Mouse (Mus musculus): ENCODE measurements around the gene Dtx2.

The Dtx2 gene

DNA sequence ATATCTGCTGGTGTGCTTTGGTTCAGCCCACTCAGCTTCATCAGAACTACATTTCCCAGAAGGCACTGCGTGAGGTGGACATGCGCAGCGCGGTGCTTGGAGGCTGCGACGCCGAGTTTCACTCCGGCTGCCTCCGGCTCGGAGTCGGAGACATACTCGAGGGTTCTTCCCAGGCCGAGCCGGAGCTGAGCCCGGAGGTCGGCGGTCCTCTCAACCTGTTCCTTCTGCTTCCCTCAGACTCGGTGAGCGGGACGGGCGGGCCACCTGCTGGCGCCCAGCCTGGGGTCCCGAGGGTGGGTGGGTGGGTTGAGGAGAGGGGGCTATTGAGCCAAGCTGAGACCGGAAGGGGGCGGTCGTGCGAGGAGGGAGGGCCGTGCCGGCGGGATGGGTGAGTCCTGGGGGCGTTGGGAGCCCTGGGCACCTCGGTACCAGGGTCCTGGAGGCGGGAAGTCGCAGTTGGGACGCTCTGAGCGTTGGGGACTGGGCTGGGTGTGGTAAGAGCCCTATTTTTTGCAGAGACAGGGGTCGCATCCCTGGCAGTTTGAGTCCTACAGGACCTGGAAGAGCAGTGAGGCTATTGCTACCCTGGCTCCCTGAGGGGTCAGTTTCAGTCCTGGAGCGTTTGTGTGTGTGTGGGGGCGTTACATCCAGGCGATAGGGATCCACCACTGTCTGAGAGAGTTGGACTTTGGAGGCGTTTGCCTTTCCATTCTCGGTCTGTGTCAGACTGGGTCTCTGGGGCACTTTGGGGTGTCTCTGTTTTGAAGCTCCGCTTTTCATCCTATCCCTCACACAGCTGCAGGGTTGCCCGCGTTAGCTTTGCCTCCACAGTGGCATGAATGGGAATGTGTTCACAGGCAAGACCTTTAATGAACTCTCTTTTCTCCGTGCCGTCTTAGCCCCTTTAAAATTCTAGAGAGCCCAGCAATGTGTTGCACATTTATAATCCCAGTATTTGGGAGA lies at the start of gene Dtx2:
TSS of gene Dtx2 (plus strand) at position 76 of the 963 bp plus-strand sequence.
- DNase-seq (ENCODE audit: low read depth, low spot score): peak; percentile 92

DNA sequence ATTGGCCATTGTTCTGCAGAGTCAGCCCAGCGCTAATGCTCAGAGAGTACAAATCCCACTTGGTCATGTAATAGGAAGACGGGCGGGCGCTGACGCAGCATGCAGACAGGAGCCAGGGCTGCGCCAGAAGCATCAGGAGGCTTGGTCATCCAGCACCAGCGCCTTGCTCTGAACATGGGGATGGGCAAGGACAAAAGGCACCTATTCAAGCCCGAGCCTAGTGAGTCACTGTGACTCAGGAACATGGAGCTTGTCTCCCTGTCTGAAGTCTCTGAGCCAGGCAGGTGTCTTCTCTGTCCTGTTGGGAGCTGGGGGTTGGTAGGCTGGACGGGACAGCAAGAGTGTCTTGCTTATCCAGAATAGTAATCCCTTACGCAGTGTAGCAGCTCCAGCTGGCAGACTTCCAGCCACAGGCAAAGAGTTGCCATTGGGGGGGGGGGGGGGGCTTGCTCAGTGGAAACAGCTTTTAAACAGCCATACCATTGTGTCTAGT lies 48.6 kb upstream of the Dtx2 start:
- no peak for DNase-seq (ENCODE audit: low read depth, low spot score)

DNA sequence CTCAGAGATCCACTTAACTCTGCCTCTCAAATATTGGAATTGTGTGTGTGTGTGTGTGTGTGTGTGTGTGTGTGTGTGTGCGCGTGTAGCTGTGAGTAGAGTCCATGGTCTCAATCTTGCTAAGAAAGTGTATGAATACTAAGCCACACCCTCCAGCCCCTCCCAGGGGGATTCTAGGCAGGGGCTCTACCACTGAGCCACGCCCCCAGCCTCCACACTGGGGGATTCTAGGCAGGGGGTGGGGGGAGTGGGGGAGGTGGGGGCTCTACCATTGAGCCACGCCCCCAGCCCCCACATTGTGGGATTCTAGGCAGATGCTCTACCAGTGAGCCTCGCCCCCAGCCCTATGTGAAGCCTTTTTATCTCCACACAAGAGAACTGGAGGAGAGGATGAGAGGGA lies 48.0 kb upstream of the Dtx2 start:
- peak; percentile 84 for DNase-seq (ENCODE audit: low read depth, low spot score)

DNA sequence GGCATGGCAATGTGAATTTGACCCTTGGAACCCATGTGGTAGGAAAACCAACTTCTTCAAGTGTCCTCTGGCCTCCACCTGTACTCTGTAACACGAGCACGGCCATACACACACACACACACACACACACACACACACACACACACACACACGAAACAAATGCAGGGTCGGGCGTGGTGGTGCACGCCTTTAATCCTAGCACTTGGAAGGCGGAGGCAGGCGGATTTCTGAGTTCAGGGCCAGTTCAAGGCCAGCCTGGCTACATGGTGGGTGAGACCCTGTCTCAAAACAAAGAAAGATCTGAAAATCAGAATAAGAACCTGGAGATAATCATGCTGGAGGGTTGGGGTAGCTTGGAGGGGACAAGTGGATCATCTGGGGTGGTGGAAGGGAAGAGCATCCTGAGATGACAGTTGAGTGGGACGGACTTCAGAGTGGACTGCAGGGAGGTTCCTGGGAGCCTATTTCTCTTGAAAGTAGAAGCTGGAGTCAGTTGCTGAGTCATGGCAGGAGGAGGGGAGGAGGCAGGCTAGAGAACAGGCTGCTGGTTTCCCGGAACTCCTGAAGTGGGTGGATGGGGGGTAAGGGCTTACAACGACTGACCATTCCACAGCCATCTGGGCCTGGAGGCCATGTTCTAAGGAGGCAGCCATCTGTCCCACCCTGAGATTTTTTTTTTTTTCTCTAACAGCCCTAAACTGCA lies 43.7 kb upstream of the Dtx2 start:
- DNase-seq (ENCODE audit: low read depth, low spot score): peak; percentile 57

DNA sequence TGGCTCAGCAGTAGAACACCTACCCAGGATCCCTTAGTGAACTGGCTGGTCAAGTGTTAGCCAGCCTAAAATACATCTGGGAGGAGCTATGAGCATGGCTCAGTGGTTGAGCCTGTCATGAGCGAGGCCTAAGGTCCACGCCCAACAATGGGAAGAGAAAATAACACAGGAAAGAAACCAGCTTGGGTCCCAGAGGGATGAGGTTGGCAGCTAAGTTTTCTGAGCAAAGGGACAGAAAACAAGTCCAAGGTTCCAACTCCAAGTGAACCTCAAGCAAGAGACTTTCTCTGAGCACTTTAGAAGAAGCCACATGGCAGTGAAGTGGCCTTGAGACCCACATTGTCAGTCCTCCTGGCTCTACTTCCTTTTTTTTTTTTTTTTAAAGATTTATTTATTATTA lies 42.9 kb upstream of the Dtx2 start:
- no peak for DNase-seq (ENCODE audit: low read depth, low spot score)

DNA sequence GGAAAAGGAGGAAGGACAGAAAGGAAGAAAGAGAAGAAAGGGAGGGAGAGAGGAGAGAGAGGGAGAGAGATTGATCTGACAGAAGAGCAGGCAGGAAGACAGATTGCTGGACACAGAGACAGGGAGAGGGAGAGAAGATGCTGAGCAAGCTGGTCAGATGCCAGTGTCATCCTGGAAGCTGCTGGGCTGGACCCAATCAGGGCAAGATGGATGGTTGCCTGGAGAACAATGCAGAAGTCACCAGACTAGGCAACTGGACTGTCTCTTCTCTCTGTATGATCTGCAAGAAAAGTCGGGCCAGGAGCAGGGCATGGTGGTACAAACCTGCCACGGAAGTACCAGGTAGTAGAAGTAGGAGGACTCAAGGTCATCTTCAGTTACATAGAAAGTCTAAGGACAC lies 41.8 kb upstream of the Dtx2 start:
- DNase-seq (ENCODE audit: low read depth, low spot score): no peak

DNA sequence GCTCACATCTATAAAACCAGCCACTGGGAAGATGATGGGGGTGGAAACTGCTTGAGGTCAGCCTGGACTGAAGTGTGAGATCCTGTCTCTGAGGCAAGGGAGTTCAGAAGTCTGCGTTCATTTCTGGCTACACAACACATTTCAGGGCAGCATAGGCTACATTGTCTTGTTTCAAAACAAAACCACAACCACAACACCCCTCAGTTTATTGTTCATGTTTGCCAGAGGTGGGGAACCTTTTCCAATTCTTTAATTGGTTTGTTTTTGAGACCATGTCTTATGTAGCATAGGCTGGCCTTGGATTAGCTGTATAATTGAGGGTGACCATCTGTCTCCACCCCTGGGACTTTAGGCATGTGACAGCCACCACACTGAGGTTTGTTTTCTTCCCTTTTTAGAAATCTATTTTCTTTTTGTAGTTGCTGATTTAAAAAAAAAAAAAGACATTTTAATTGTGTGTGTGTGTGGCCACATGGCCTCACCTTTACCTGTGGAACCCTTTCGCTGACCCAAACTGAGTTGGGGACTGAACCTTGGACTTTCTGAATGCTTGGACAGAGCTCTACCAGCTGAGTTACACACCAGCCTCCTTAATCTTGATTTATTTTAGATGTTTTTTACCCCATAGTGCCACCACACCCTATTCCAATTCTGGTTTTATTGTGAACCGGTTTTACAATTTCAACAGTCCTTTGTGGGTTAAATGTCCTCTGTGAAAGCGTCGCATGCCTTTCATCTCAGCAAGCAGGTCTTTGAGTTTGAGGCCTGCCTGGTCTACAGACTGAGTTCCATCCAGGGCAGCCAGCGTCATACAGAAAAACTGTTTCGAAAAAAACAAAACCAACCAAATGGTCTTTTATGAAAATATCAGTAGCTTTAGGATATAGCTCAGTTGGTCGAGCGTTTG lies 38.0 kb upstream of the Dtx2 start:
- no peak for DNase-seq (ENCODE audit: low read depth, low spot score)

DNA sequence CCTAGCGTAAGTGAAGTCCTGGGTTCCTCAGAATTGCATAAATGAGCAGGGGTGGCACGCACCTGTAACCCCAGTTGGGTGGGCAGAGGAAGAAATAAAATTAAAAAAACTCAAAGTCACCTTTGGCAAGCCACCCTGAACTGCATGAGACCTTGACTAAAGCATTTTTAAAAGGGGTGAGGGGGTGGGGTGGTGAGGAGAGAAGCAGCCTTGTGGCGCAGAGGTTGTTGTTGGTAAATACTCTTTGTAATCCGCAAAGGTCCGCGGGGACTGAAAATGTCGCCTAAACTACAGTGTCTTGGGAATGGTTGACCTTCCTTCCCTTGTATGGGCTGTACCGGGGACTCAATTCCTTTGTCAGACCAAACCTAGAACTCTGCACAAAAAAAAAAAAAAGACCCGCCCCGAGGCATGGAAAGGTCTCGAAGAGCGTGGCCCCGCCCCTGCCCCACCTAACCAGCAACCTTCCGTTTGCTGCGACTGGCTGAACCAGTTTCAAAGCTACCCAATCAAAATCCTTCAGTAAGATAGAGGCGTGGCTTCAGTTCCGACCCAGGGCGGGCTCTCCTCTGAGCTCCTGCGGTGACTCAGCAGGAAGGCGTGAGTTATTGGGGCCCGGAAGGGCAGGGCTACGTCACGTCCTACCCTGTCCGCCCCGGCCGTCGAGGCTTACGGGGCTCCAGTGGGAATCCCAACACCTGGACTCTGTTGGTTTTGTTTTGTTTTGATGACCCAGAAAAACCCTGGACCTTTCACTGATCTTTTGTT lies 37.2 kb upstream of the Dtx2 start:
- DNase-seq (ENCODE audit: low read depth, low spot score): peak; percentile 100

DNA sequence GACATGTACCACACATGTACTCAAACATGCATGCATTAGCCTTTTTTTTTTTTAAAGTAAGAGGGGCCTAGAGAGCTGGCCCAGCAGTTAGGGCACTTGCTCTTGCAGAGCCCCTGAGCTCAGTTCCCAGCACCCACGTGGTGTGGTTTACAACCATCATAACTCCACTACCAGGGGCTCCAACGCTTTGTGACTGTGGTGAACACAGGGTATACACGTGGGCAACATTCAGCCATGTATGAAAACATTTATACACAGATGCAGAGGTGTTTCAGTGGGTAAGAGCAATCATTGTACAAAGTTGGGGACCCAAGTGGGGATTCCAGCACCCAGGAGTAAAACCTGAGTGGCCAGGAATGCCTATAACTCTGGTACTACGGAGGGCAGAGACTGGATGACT lies 36.2 kb upstream of the Dtx2 start:
- DNase-seq (ENCODE audit: low read depth, low spot score): no peak

DNA sequence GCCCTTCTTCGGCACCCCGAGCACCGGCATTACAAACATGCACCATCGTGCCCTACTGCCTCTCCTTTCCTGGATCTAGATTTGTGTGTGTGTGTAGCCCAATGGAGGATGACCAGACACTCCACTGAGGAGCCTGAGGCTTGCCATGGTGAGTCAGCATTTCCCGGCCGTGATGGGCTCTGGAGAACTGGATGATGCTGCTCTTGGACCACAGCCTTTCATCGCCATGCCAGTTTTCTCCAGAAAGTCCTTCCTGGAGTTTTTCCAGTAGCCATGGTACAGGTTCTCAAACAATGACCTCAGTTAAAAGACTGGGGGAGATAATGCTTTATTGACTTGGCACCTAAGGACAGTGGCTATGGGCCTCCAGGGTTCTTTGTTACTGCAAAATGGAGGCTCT lies 34.7 kb upstream of the Dtx2 start:
- DNase-seq (ENCODE audit: low read depth, low spot score): no peak

DNA sequence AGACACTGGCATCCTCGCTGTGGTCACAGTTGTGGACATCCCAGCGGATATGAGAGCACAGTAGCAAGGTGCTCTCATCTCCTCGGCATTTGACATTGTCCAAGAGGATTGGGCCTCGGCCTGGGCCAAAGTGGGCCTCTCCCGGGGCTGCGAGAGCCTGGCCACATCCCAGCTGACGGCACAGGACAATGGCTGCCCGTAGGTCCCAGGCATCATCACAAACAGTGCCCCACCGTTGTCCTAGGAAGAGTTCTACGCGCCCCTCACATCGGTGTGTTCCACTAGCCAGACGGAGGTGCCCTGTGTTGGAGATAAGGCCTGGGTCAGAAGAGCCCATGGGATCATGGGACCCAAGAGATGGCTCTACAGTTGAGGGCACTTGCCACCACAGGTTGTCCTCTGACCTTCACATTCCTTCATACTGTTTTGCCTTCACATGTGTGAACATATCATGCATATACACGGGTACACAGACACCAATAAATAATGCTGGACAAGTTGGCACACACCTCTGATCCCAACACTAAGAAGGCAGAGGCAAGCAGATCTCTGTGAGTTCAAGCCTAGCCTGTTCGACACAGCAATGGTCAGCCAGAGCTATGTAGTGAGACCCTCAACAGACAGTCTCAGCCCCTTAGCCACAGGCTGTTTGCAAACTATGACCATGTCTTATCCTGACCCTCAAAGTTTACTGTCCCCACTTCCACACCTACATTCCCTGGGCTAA lies 33.5 kb upstream of the Dtx2 start:
- no peak for DNase-seq (ENCODE audit: low read depth, low spot score)

DNA sequence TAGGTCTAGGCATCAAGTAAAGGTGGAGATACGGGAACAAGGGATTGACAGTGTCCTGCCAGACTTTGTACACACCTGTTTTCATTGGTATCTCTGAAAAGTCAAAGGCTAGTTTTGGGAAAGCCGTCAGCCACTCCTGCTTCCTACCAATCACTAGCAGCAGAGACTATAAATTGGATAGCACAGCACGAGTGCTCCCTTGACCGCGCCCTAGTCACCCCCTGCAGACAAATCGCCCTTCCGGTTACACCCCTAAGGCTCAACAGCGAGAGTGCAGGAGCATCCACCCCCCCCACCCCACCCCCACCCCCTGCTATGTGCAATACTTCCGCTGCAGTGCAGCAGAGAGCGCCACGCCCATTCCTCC lies 32.5 kb upstream of the Dtx2 start:
- no peak for DNase-seq (ENCODE audit: low read depth, low spot score)

DNA sequence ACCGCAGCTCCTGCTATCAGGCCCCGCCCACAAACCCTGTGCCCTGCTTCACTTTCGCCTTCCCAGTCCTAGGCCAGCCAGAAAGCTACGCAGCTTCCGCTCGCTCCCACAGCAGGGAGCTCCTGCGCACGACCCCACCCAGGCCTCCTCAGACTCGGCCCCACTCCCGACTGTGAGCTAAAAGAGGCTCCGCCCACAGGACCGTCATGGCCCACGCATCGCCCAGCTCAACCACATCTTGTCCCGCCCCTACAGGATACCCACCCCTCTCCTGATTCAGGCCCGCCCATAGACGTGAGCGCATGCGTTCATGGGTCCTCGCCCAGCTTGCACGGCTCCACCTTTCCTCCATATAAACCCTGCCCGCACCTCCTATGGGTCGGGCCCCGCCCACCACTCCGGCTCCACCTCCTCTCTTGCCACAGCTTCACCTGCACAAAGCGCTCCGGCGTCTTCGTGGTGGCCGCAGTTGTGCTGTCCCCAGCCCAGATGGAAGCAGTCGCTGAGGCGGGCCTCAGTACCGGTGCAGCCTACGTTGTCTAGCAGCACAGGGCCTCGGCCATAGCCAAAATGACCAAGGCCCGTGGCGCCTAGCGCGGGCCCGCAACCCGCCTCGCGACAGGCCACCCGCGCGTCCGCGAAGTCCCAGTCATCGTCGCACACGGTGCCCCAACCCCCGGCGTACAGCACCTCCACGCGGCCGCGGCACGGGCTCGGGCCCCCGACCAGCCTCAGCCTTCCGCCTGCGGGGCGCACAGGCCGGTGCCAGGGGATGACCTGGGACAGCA lies 31.9 kb upstream of the Dtx2 start:
- DNase-seq (ENCODE audit: low read depth, low spot score): peak; percentile 100

DNA sequence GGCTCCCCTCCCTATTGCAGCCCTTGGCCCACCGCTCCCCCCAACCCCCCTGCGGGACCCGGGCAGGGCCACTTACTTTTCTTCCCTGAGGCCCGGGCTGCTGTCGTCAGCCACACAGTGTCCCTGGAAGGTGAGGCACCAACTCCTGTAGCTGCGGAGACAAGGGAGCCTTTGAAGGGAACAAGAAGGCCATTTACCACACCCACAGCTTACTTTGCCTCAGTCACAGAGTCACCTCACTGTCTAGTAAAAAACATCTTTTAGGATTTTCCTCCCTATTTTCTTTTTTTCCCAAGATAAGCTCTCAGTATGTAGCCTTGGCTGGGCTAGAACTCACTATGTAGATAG lies 31.3 kb upstream of the Dtx2 start:
- DNase-seq (ENCODE audit: low read depth, low spot score): no peak

DNA sequence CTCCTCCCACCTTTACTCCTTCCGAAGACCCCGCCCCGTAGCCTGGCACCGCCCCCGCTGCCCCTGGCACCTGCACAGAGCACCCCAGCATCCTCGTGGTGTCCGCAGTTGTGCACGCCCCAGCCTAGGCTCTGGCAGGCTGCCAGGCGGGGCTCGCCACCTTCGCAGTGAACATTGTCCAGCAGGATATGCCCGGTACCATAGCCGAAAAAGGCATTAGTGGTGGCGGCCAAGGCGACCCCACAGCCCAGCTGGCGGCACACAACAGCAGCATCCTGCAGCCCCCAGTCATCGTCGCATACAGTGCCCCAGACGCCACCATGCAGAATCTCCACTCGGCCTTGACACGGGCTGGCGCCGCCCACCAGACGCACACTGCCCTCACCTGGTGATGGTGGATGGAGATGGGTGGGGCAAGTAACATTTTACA lies 29.1 kb upstream of the Dtx2 start:
- DNase-seq (ENCODE audit: low read depth, low spot score): peak; percentile 80

DNA sequence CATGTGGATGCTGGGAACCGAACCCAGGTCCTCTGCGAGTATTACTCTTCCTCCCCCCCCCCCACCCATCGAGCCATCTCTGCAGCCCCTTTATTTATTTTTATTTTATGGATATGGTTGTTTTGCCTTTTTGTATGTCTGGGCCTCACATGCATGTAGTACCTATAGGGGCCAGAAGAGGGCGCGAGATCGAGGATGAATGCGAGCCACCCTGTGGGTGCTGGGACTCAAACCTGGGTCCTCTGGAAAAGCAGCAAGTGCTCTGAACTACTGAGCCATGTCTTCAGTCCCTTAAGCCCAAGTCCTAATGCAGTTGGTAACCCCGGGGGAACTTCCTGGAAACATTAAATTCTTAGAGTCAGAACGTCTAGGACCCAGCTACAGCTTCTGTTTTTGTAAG lies 27.7 kb upstream of the Dtx2 start:
- DNase-seq (ENCODE audit: low read depth, low spot score): peak; percentile 71

DNA sequence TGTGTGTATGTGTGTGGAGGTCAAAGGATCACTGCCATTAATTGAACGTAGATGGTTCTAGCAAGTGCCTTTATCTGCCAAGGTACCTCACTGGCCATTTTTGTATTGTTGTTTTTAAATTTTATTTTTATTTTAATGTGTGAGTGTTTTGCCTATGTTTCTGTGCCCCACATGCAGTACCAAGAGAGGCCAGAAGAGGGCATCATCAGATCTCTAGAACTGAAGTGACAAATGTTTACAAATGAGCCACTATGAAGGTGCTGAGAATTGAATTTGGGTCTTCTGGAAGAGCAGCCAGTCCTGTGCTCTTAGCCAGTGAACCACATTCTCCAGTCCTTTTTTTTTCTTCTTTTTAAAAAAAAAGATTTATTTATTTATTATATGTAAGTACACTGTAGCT lies 25.8 kb upstream of the Dtx2 start:
- peak; percentile 71 for DNase-seq (ENCODE audit: low read depth, low spot score)

DNA sequence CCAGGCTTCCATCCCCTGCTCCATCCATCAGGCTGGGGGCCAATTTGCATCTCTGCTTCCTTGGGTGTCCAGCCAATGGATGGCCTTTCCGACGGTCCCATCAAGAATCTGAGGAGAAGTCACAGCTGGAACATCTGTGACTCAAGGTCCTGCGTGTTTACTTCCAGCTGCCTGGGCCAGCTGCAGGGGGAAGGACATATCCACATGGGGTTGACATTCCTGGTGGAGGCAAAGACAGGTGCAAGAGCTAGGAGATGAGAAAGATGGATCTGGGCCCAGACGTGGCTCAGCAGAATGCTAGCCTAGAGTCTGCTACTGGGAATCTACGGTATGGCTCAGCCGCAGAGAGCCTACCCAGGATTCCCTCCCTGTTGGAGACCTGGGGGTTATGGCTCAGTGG lies 24.4 kb upstream of the Dtx2 start:
- no peak for DNase-seq (ENCODE audit: low read depth, low spot score)

DNA sequence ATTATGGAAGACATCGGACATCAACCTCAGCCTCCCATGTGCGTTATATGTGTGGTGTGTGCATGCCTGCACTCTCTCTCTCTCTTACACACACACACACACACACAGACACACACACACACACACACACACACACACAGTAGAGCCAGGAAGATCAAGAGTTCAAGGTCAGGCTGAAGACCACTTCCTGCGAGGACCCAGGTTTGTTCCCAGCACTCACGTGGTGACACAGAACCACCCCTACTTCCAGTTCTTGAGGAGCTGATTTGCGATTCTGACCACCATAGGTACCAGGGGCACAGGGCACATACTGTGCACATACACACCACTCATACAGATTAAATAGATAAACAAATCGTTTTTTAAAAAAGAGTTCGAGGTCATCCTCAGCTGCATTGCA lies 22.7 kb upstream of the Dtx2 start:
- peak; percentile 59 for DNase-seq (ENCODE audit: low read depth, low spot score)

DNA sequence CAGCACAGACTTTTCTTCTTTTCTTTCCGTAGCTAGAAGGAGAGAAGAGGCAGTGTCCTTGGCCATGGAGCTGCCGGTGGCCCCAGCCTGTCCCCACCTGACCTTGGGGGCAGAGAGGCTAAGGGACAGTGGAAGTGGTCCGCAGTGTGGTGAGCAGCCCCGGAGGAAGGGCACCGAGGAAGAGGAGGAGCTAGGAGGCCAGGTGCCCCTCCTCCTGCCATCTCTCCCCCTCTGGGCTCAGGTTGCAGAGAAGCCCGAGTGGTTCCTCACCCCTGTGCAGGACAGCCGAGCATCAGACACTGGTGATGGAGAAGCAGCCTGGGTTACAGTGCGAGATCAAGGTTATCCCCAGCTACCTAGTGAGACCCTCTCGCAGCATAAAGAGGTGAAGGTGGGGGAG lies 20.2 kb upstream of the Dtx2 start, which contains the start of gene Ssc4d:
TSS of gene Ssc4d (minus strand) at position 167 of the 400 bp plus-strand sequence.
- DNase-seq (ENCODE audit: low read depth, low spot score): no peak

Data from ES-CJ7 (cell line).